Mouse (Mus musculus): ENCODE measurements at regions not wholly inside any gene's neighbourhood (a gene's known extent, or its start where the extent isn't known, plus 50 kb on each side); places are given as distances from the start of the nearest gene placed in this dataset.

DNA sequence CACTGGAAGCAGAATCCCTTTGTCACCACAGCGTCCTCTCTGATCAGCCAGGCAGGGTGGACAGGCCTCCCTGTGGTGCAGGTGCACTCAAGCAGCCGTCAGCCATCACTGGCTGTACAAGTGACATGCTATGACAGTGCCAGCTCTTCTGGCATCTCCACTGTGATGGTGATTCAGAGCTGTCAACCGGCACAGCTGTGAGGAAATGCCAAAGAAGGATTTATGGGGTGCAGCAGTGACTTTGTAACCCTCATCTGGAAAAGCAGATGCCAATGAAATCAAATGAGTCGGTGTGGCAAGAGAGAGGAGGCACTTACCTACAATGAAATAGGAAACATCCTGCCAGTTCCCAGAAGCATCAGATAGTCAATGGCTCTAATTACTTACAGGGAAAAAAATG, 238.3 kb upstream of the Jun start:
- TF ChIP-seq CTCF (IDR thresholded peaks at IDR 0.05 in 2 of 3, conservative IDR thresholded peaks at IDR 0.05 in 1 of 3; ENCODE audit: control insufficient read depth in 1 of 3, insufficient read depth in 1 of 3, low read depth in 2 of 3, low read length in 3 of 3, poor library complexity in 1 of 3, severe bottlenecking in 1 of 3): no peak
- no peak for TF ChIP-seq GATA1 (IDR thresholded peaks at IDR 0.05; ENCODE audit: low read depth, low read length)
- no peak for TF ChIP-seq USF2 (IDR thresholded peaks at IDR 0.05; ENCODE audit: borderline replicate concordance in 1 of 2, insufficient read depth in 1 of 2, low read depth in 1 of 2, low read length in 2 of 2)
- TF ChIP-seq SIN3A (IDR thresholded peaks at IDR 0.05; ENCODE audit: low read length): no peak
- no peak for TF ChIP-seq EP300 (IDR thresholded peaks at IDR 0.05; ENCODE audit: low read depth in 1 of 2, low read length in 2 of 2)
- no peak for TF ChIP-seq MAZ (IDR thresholded peaks at IDR 0.05; ENCODE audit: low read depth, low read length)
- no peak for TF ChIP-seq MAX (IDR thresholded peaks at IDR 0.05; ENCODE audit: low read length)
